In genomic region chr2:29930506-29930905, GRCm38 (mm10) we compare ENCODE assay signal across 16 mouse cellular contexts. TPM values are rescaled to one million over a fixed set of nuclear protein-coding genes. Genes with fewer than 3 reads are reported as not detected.
A peak's percentile ranks its signal among the peaks of the same experiment; 100 is the strongest.
DNase-seq lines count a peak whose midpoint lies in the region; ATAC-seq and TF ChIP-seq lines count a peak whose summit lies in the region.
"Had no signal": no experiment of that assay in that cellular context is flagged by ENCODE, and none has a peak within 500 bp of the region (broad histone marks: within the 10 kb centered on the region; RNA-seq: fewer than 3 reads in every experiment).

No protein-coding gene starts in this region.

- no peak for TF ChIP-seq CTCF in thymus, adult 2 months (IDR thresholded peaks at IDR 0.05; ENCODE audit: borderline replicate concordance, control insufficient read depth, extremely low read depth, insufficient read depth, low read length, poor library complexity)

- H3K27ac ChIP-seq in lung, embryonic 16.5 days (ENCODE audit: low read length) = 0 out of 2 replicates have a peak overlapping the region, but pooled peaks have one; percentile 10
- no peak overlapping the region for H3K27ac ChIP-seq in forebrain, embryonic 16.5 days (ENCODE audit: low read length)
- no peak overlapping the region for H3K27ac ChIP-seq in thymus, adult 2 months (ENCODE audit: control insufficient read depth, insufficient read depth, low read length)
- H3K27ac ChIP-seq: embryonic facial prominence, embryonic 10.5 days; heart, embryonic 15.5 days; hindbrain, embryonic 15.5 days; limb, embryonic 13.5 days; neural tube, embryonic 15.5 days had no signal

- WGBS in lung, embryonic 16.5 days = 82% methylated on average over 10 of the region's 10 CpGs
- 83% methylated on average over 10 of the region's 10 CpGs for WGBS in forebrain, embryonic 16.5 days
- 95% methylated on average over 10 of the region's 10 CpGs for WGBS in thymus, adult 2 months

- H3K4me3 ChIP-seq in lung, embryonic 16.5 days (ENCODE audit: low read length) = no peak overlapping the region
- H3K4me3 ChIP-seq in forebrain, embryonic 16.5 days (replicated peaks; ENCODE audit: low read length) = no peak overlapping the region
- no peak overlapping the region for H3K4me3 ChIP-seq in thymus, adult 2 months (ENCODE audit: control insufficient read depth, insufficient read depth, low read length)
- H3K4me3 ChIP-seq: embryonic facial prominence, embryonic 10.5 days; heart, embryonic 15.5 days; hindbrain, embryonic 15.5 days; limb, embryonic 13.5 days; neural tube, embryonic 15.5 days had no signal

- no peaks in the 10 kb centered on the region for H3K27me3 ChIP-seq in lung, embryonic 16.5 days (ENCODE audit: control insufficient read depth, insufficient read depth, low read depth, low read length)
- H3K27me3 ChIP-seq in forebrain, embryonic 16.5 days (replicated peaks; ENCODE audit: control insufficient read depth, insufficient read depth, low read length) = no peaks in the 10 kb centered on the region
- no peaks in the 10 kb centered on the region for H3K27me3 ChIP-seq in thymus, adult 2 months (ENCODE audit: control insufficient read depth, insufficient read depth, low read length)
- H3K27me3 ChIP-seq: heart, embryonic 15.5 days; hindbrain, embryonic 15.5 days; limb, embryonic 13.5 days; neural tube, embryonic 15.5 days had no signal

- no peak overlapping the region for H3K9ac ChIP-seq in lung, embryonic 16.5 days (ENCODE audit: low read length)
- H3K9ac ChIP-seq in forebrain, embryonic 16.5 days (replicated peaks; ENCODE audit: low read depth, low read length) = no peak overlapping the region
- H3K9ac ChIP-seq: heart, embryonic 15.5 days; hindbrain, embryonic 15.5 days; limb, embryonic 13.5 days; liver, postnatal 0 days; neural tube, embryonic 15.5 days had no signal

- peaks cover 30% of the 10 kb centered on the region for H3K36me3 ChIP-seq in lung, embryonic 16.5 days (ENCODE audit: control insufficient read depth, insufficient read depth, low read length)
- H3K36me3 ChIP-seq in forebrain, embryonic 16.5 days (ENCODE audit: control insufficient read depth, insufficient read depth) = peaks cover 18% of the 10 kb centered on the region
- H3K36me3 ChIP-seq in thymus, adult 2 months (ENCODE audit: control insufficient read depth, insufficient read depth, low read length) = peaks cover 48% of the 10 kb centered on the region

- intact Hi-C loops in heart, postnatal 36 days (cut with DNase I) = no loop called here

- no peak for TF ChIP-seq POLR2A in thymus, adult 2 months (IDR thresholded peaks at IDR 0.05; ENCODE audit: control insufficient read depth, extremely low read depth, insufficient read depth, low read length, poor library complexity)

- no peaks in the 10 kb centered on the region for H3K4me1 ChIP-seq in lung, embryonic 16.5 days (replicated peaks; ENCODE audit: control insufficient read depth, insufficient read depth, low read length)
- no peaks in the 10 kb centered on the region for H3K4me1 ChIP-seq in forebrain, embryonic 16.5 days (replicated peaks; ENCODE audit: control insufficient read depth, insufficient read depth, low read length)
- H3K4me1 ChIP-seq in thymus, adult 2 months (replicated peaks; ENCODE audit: control insufficient read depth, insufficient read depth, low read length) = no peaks in the 10 kb centered on the region
- H3K4me1 ChIP-seq: embryonic facial prominence, embryonic 10.5 days; heart, embryonic 15.5 days; hindbrain, embryonic 15.5 days; limb, embryonic 13.5 days had no signal

- H3K9me3 ChIP-seq in lung, embryonic 16.5 days (ENCODE audit: control insufficient read depth, low read length) = no peaks in the 10 kb centered on the region
- no peaks in the 10 kb centered on the region for H3K9me3 ChIP-seq in forebrain, embryonic 16.5 days (ENCODE audit: control insufficient read depth, low read length)
- H3K9me3 ChIP-seq: embryonic facial prominence, embryonic 10.5 days; heart, embryonic 15.5 days; hindbrain, embryonic 15.5 days; limb, embryonic 13.5 days; neural tube, embryonic 15.5 days had no signal

- no peak for ATAC-seq in lung, embryonic 16.5 days (ENCODE audit: low read depth)
- ATAC-seq in forebrain, embryonic 16.5 days = no peak
- ATAC-seq: liver, postnatal 0 days had no signal

- H3K4me2 ChIP-seq in lung, embryonic 16.5 days (ENCODE audit: low read depth, low read length) = no peak overlapping the region
- H3K4me2 ChIP-seq in forebrain, embryonic 16.5 days (ENCODE audit: low read length) = no peak overlapping the region
- H3K4me2 ChIP-seq: heart, embryonic 15.5 days; hindbrain, embryonic 15.5 days; limb, embryonic 13.5 days; neural tube, embryonic 15.5 days had no signal

- no peak for DNase-seq in lung, postnatal 25 days (ENCODE audit: low spot score)
- peak; percentile 94 to 97 for DNase-seq in cerebellum, adult 18-20 months
- peak; percentile 30 to 62 for DNase-seq in layer of hippocampus, adult 18-20 months (ENCODE audit: low spot score in 2 of 2)
- no peak for DNase-seq in heart, postnatal 36 days
- DNase-seq in thymus, adult 2 months = no peak
- DNase-seq: kidney, adult 8-10 months; liver, postnatal 0 days; retina, postnatal 1 day; spleen, adult 18-20 months had no signal

RNA-seq across cellular contexts. Expression of gene Gle1, which starts 4.7 kb away (rescaled TPM):
- 70.4 and 70.9 TPM in 2 replicates for polyA plus RNA-seq in lung, embryonic 16.5 days (2015; fragmentation: Nextera tagmentation; extraction: Ambion mirVana)
- 10 to 100 TPM; 43.2 to 44.4 TPM for total RNA-seq in layer of hippocampus, adult 18-20 months (2021)
- total RNA-seq in heart, postnatal 36 days (2021) = 10 to 100 TPM; 22.5 to 26.8 TPM
- polyA plus RNA-seq in forebrain, embryonic 16.5 days (2015; fragmentation: Nextera tagmentation; extraction: Ambion mirVana) = 98.6 and 101 TPM in 2 replicates
- 36.6 and 38.4 TPM in 2 replicates for polyA plus RNA-seq in thymus, adult 2 months (2012; rRNA removed)

RNA-seq across cellular contexts. Expression of gene Sptan1, which starts 34.9 kb away (rescaled TPM):
- 98.4 and 109 TPM in 2 replicates for polyA plus RNA-seq in lung, embryonic 16.5 days (2015; fragmentation: Nextera tagmentation; extraction: Ambion mirVana)
- total RNA-seq in layer of hippocampus, adult 18-20 months (2021) = 100 to 1,000 TPM; 815 TPM
- 100 to 1,000 TPM; 193 to 213 TPM for total RNA-seq in heart, postnatal 36 days (2021)
- polyA plus RNA-seq in forebrain, embryonic 16.5 days (2015; fragmentation: Nextera tagmentation; extraction: Ambion mirVana) = 243 and 294 TPM in 2 replicates
- polyA plus RNA-seq in thymus, adult 2 months (2012; rRNA removed) = 161 and 168 TPM in 2 replicates

RNA-seq across cellular contexts. Expression of gene Odf2, which starts 41.5 kb away (rescaled TPM):
- polyA plus RNA-seq in lung, embryonic 16.5 days (2015; fragmentation: Nextera tagmentation; extraction: Ambion mirVana) = 60.8 and 62.3 TPM in 2 replicates
- total RNA-seq in layer of hippocampus, adult 18-20 months (2021) = 10 to 100 TPM; 87.0 to 88.7 TPM
- total RNA-seq in heart, postnatal 36 days (2021) = 10 to 100 TPM; 24.0 to 29.7 TPM
- 61.4 and 73.7 TPM in 2 replicates for polyA plus RNA-seq in forebrain, embryonic 16.5 days (2015; fragmentation: Nextera tagmentation; extraction: Ambion mirVana)
- polyA plus RNA-seq in thymus, adult 2 months (2012; rRNA removed) = 60.7 and 70.7 TPM in 2 replicates

Comparison
In these comparisons a context has a peak if more than half of its experiments do, and no peak if none do; other contexts are left out.
1. DNase-seq: peak in cerebellum, adult 18-20 months (2 of 2) and layer of hippocampus, adult 18-20 months (2 of 2); none in lung, postnatal 25 days (single experiment), heart, postnatal 36 days (0 of 2) and thymus, adult 2 months (single experiment).